ENCODE assay signal across 12 mouse cellular contexts in the genomic region with DNA sequence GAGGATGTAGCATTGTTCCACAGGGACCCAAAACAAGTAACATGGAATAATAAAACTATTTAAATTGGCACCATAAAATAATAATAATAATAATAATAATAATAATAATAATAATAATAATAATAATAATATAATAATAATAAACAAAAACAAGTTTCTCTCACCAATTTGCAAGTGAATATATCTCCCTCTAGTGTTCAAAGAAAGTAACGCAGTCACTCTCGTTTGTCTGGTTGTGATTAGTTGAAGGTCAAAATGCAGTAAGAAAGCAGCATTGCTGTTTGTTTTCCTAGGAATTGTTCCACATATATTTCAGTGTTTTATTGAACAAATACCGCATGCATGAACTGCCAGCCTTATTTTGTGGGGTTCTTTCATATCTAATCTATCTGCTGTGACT. TPM values are rescaled to one million over a fixed set of nuclear protein-coding genes. Genes with fewer than 3 reads are reported as not detected.
A peak's percentile ranks its signal among the peaks of the same experiment; 100 is the strongest.
DNase-seq lines count a peak whose midpoint lies in the region; ATAC-seq and TF ChIP-seq lines count a peak whose summit lies in the region.
"Not testable (repeated sequence)": the region's sequence is repeated elsewhere in the genome, so short reads cannot be mapped to it uniquely, and the experiment has no call there.
"Had no signal": no experiment of that assay in that cellular context is flagged by ENCODE, and none has a peak within 500 bp of the region (broad histone marks: within the 10 kb centered on the region; RNA-seq: fewer than 3 reads in every experiment).

No protein-coding gene starts in this region.

- not testable (repeated sequence) for H3K4me2 ChIP-seq in embryonic facial prominence, embryonic 11.5 days (ENCODE audit: low read depth, low read length); heart, postnatal 0 days (ENCODE audit: low read depth, low read length); lung, postnatal 0 days (replicated peaks; ENCODE audit: low read depth, low read length)

- ATAC-seq in embryonic facial prominence, embryonic 11.5 days (replicated peaks; ENCODE audit: insufficient number of reproducible peaks, low FRiP score, low TSS enrichment, low read depth); heart, postnatal 0 days (ENCODE audit: insufficient read depth, low read depth); lung, postnatal 0 days: not testable (repeated sequence)

- not testable (repeated sequence) for H3K9ac ChIP-seq in embryonic facial prominence, embryonic 11.5 days (replicated peaks; ENCODE audit: low read length); heart, postnatal 0 days (replicated peaks; ENCODE audit: low read depth, low read length); lung, postnatal 0 days (replicated peaks; ENCODE audit: low read depth)

- not testable (repeated sequence) for H3K36me3 ChIP-seq in embryonic facial prominence, embryonic 11.5 days (replicated peaks; ENCODE audit: control insufficient read depth, insufficient read depth, low read depth, low read length); heart, postnatal 0 days (replicated peaks; ENCODE audit: control insufficient read depth, insufficient read depth, low read length); lung, postnatal 0 days (ENCODE audit: insufficient read depth, low read length)

- H3K4me3 ChIP-seq in embryonic facial prominence, embryonic 11.5 days (ENCODE audit: low read depth, low read length); heart, postnatal 0 days (ENCODE audit: low read depth, low read length); lung, postnatal 0 days (ENCODE audit: low read depth, low read length): not testable (repeated sequence)

- peak; percentile 39 for DNase-seq in CD4-positive, CD25-positive, alpha-beta regulatory T cell, adult 2 months (ENCODE audit: low read depth, low spot score)
- DNase-seq in Muller cell, postnatal 12 days (ENCODE audit: inconsistent ontology term) = peak; percentile 9
- peak; percentile 9 for DNase-seq in c-Kit-positive CD71-positive TER-119-negative erythroid progenitor cells, embryonic 14.5 days (ENCODE audit: low read depth)
- peak; percentile 82 for DNase-seq in embryonic facial prominence, embryonic 11.5 days (ENCODE audit: low spot score)
- DNase-seq in heart, postnatal 0 days (ENCODE audit: low spot score) = peak; percentile 43
- peak; percentile 29 for DNase-seq in kidney, adult 9 months
- DNase-seq in lung, postnatal 0 days (ENCODE audit: low spot score) = peak; percentile 62
- DNase-seq in retina, embryonic 14.5 days (ENCODE audit: low spot score) = peak; percentile 71

- H3K9me3 ChIP-seq in embryonic facial prominence, embryonic 11.5 days (replicated peaks; ENCODE audit: control insufficient read depth, low read length); heart, postnatal 0 days (replicated peaks; ENCODE audit: control insufficient read depth, low read length); lung, postnatal 0 days (ENCODE audit: low read length): not testable (repeated sequence)

- TF ChIP-seq CTCF in heart, postnatal 0 days (IDR thresholded peaks at IDR 0.05; ENCODE audit: low read depth) = peak; percentile 52
- peak; percentile 61 for TF ChIP-seq CTCF in lung, postnatal 0 days (IDR thresholded peaks at IDR 0.05)

- not testable (repeated sequence) for H3K27ac ChIP-seq in embryonic facial prominence, embryonic 11.5 days (replicated peaks; ENCODE audit: low read depth, low read length); heart, postnatal 0 days (ENCODE audit: low read depth); lung, postnatal 0 days (ENCODE audit: low read length)

- not testable (repeated sequence) for H3K4me1 ChIP-seq in embryonic facial prominence, embryonic 11.5 days (ENCODE audit: control insufficient read depth, insufficient read depth, low read length); heart, postnatal 0 days (ENCODE audit: control insufficient read depth, insufficient read depth); lung, postnatal 0 days (ENCODE audit: insufficient read depth, low read depth, low read length)

- not testable (repeated sequence) for H3K27me3 ChIP-seq in embryonic facial prominence, embryonic 11.5 days (ENCODE audit: control insufficient read depth, insufficient read depth, low read length); heart, postnatal 0 days (ENCODE audit: control insufficient read depth, insufficient read depth, low read length); lung, postnatal 0 days (replicated peaks; ENCODE audit: insufficient read depth, low read length)

- WGBS in embryonic facial prominence, embryonic 11.5 days = 21% methylated on average over 3 of the region's 3 CpGs
- 15% methylated on average over 3 of the region's 3 CpGs for WGBS in heart, postnatal 0 days
- 14% methylated on average over 3 of the region's 3 CpGs for WGBS in lung, postnatal 0 days

- not testable (repeated sequence) for TF ChIP-seq EP300 in heart, postnatal 0 days (IDR thresholded peaks at IDR 0.05; ENCODE audit: low read depth); lung, postnatal 0 days (IDR thresholded peaks at IDR 0.05)

RNA-seq across cellular contexts. Expression of gene Dnah7c, which starts 8.4 kb away (rescaled TPM):
- polyA plus RNA-seq in embryonic facial prominence, embryonic 11.5 days (2014; fragmentation: Nextera tagmentation; extraction: Ambion mirVana) = 0.07 and 0.11 TPM in 2 replicates
- total RNA-seq in heart, postnatal 0 days (2014; rRNA removed; ENCODE audit: low replicate concordance) = under 0.01 TPM in 1 of 2 replicates, not detected in the other
- polyA plus RNA-seq in heart, postnatal 0 days (2015; fragmentation: Nextera tagmentation; extraction: Ambion mirVana) = 0.03 and 0.11 TPM in 2 replicates
- polyA plus RNA-seq in lung, postnatal 0 days (2015; fragmentation: Nextera tagmentation; extraction: Ambion mirVana) = 0.23 and 0.40 TPM in 2 replicates
- total RNA-seq: common myeloid progenitor, adult 5-6 weeks; gastrocnemius, adult 18-20 months; granulocyte monocyte progenitor cell, adult 5-6 weeks had no signal
- polyA plus RNA-seq: liver, embryonic 12.5 days had no signal

Comparison
In these comparisons a context has a peak if more than half of its experiments do, and no peak if none do; other contexts are left out.
1. DNase-seq: peak in every context shown above with its lines; median percentile 82 in embryonic facial prominence, embryonic 11.5 days; 71 in retina, embryonic 14.5 days; 62 in lung, postnatal 0 days; 43 in heart, postnatal 0 days; 39 in CD4-positive, CD25-positive, alpha-beta regulatory T cell, adult 2 months; 29 in kidney, adult 9 months; 9 in Muller cell, postnatal 12 days; 9 in c-Kit-positive CD71-positive TER-119-negative erythroid progenitor cells, embryonic 14.5 days.